1 mouse cellular context compared by ENCODE assay signal in the genomic region with DNA sequence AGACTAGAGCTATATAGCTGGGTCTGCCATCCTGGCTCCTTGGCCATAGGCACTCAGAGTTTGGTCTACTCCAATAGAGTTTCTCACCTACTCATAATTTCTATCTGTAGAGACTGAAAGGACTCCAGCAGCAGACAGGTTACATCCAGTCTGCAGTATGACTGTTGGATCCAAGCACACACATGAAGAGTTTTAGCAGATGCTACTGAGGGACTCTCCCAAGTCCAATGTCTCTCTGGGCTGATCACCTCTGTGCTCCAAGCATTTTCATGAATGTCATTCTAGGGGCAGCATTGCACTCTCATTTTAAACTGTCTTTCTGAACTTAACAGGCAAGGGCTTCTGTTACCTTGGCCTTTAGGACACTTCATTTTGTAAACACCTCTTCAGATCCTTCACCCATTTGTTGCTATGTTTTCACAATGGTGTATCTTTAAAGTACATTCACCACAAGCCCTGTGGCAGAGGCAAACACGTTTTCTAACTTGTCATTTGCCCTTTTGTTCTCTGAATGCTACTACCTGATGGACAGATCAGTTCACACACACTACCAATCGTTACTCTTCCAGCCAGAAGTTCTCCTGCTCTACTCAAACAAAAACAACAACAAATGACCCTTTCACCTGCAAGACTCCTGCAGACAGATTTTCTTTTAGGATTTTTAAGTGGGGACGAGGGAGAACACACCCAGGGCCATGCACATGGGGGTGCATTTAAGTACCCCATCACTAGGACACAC.
TF ChIP-seq lines count a peak whose summit lies in the region.

No protein-coding gene starts in this region.

TF ChIP-seq in CH12.LX, 34 proteins besides CTCF, POLR2A, EP300 and RAD21 (continued from another document):
- no peak for TF ChIP-seq GABPA (IDR thresholded peaks at IDR 0.05; ENCODE audit: insufficient replicate concordance, low read depth, low read length)
- TF ChIP-seq KAT2A (IDR thresholded peaks at IDR 0.05; ENCODE audit: insufficient replicate concordance, low read length): no peak
- no peak for TF ChIP-seq ZNF384 (IDR thresholded peaks at IDR 0.05; ENCODE audit: low read depth, low read length)
- TF ChIP-seq UBTF (IDR thresholded peaks at IDR 0.05; ENCODE audit: low read depth, low read length): no peak
- no peak for TF ChIP-seq MAZ (IDR thresholded peaks at IDR 0.05; ENCODE audit: low read depth, low read length)
- TF ChIP-seq SMC3 (IDR thresholded peaks at IDR 0.05; ENCODE audit: low read depth, low read length): no peak
- no peak for TF ChIP-seq ZC3H11A (IDR thresholded peaks at IDR 0.05; ENCODE audit: low read depth, low read length)
- no peak for TF ChIP-seq CHD1 (IDR thresholded peaks at IDR 0.05; ENCODE audit: low read depth, low read length)
- TF ChIP-seq TCF12 (IDR thresholded peaks at IDR 0.05; ENCODE audit: low read depth, low read length): no peak
- TF ChIP-seq USF1 (IDR thresholded peaks at IDR 0.05; ENCODE audit: low read depth, low read length): no peak
- TF ChIP-seq HCFC1 (IDR thresholded peaks at IDR 0.05; ENCODE audit: low read depth, low read length): no peak
